Mouse (Mus musculus) liver, adult 2 months (tissue): ENCODE results near the gene Bcl2l14.

Experiments
- CTCF ChIP-seq: fragments of 200-500 bp; IDR thresholded peaks from 2 replicates; pipeline ENCODE4 v1.5.1; 2011; ENCODE audit warnings: low read depth, low read length, control low read depth
- POLR2A ChIP-seq: fragments of 200-500 bp; IDR thresholded peaks from 2 replicates; pipeline ENCODE4 v1.6.1; 2011; ENCODE audit warnings: low read length, control low read depth; ENCODE audit not compliant: insufficient read depth; ENCODE audit errors: extremely low read depth

DNA sequence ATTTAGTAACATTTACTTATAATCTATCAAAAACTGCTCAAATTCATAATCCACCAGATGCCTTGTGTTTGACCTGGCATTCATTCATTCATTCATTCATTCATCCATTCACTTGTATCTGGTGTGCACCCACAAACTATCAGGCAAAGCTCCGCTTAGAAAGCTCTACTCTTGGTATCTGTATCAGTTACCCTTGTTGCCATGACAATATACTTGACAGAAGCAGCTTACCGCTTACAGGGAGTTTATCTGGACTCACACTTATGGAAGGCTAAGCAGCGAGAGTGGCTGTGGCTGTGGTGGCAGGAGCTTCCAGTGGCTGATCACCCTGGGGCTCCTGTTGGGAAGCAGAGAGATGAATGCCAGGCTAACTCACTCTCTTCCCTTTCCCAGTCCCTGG is 21.8 kb downstream of the Bcl2l14 start:
- TF ChIP-seq POLR2A (no peak), CTCF (no peak)
